Comparison of ENCODE assay signal across 8 mouse cellular contexts in the genomic region with DNA sequence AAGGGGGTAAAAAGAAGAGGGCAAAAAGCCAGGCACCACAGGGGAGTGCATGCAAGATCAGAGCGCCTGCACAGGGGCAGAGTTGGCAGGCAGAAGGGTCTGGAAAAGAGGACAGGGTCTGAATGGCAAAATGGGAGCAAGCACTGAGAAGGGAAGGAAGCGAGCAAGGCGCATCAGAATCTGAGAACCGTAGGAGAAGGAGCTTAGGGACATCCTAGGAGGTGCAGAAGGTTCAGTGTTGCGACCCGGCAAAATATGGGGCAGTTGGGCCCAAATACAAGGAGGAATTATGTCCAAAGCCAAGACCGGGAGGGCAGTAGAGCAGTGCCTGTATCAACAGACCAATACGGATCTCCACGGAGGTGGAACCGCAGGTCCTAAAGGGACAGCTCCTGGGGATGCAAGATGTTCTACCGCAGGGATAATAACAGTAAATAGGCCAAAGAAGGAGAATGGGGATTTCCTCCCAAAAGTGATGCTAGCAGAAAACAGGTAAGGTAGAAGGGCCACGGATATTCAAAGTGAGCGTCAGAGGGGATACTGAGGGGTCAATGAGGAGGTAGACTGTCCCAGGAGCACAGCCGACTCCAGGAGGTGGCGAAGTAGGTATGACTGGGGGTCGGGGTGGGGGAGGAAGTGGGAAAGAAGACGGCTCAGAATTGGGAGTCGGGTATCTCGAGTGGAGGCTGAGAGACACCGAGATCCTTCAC. TPM values are rescaled to one million over a fixed set of nuclear protein-coding genes. Genes with fewer than 3 reads are reported as not detected.
DNase-seq lines count a peak whose midpoint lies in the region; ATAC-seq and TF ChIP-seq lines count a peak whose summit lies in the region.

No protein-coding gene starts in this region.

- ATAC-seq in hindbrain, embryonic 12.5 days (ENCODE audit: low FRiP score), result no peak

- H3K9me3 ChIP-seq in MEL (replicated peaks; ENCODE audit: insufficient read depth, low read length), result no peaks in the 10 kb centered on the region
- H3K9me3 ChIP-seq in hindbrain, embryonic 12.5 days (replicated peaks), result no peaks in the 10 kb centered on the region

- no peak for TF ChIP-seq CTCF in layer of hippocampus, adult 2 months (conservative IDR thresholded peaks at IDR 0.05)
- TF ChIP-seq CTCF in MEL (IDR thresholded peaks at IDR 0.05 in 2 of 3, conservative IDR thresholded peaks at IDR 0.05 in 1 of 3; ENCODE audit: control insufficient read depth in 1 of 3, insufficient read depth in 1 of 3, low read depth in 2 of 3, low read length in 3 of 3, poor library complexity in 1 of 3, severe bottlenecking in 1 of 3), result no peak

- peak overlapping the region; percentile 99 for H3K27ac ChIP-seq in layer of hippocampus, adult 2 months
- H3K27ac ChIP-seq in MEL (ENCODE audit: control insufficient read depth, low read depth, low read length), result no peak overlapping the region
- peak overlapping the region; percentile 100 for H3K27ac ChIP-seq in hindbrain, embryonic 12.5 days

- no peak for TF ChIP-seq RAD21 in MEL (IDR thresholded peaks at IDR 0.05; ENCODE audit: low read depth, low read length)

- no peaks in the 10 kb centered on the region for H3K27me3 ChIP-seq in MEL (ENCODE audit: control insufficient read depth in 1 of 2, insufficient read depth in 2 of 2, low read length in 2 of 2)
- 0 out of 2 replicates have a peak, but pooled peaks cover 3% of the 10 kb centered on the region for H3K27me3 ChIP-seq in hindbrain, embryonic 12.5 days

- H3K36me3 ChIP-seq in MEL (ENCODE audit: control insufficient read depth in 1 of 2, insufficient read depth in 2 of 2, low read length in 2 of 2), result peaks cover 0 to 17% of the 10 kb centered on the region in 2 experiments; a peak in 3 of 4 replicates
- H3K36me3 ChIP-seq in hindbrain, embryonic 12.5 days, result no peaks in the 10 kb centered on the region

- peaks cover 12 to 25% of the 10 kb centered on the region in 2 experiments for H3K4me1 ChIP-seq in MEL (ENCODE audit: control insufficient read depth in 1 of 2, insufficient read depth in 2 of 2, low read length in 2 of 2)
- H3K4me1 ChIP-seq in hindbrain, embryonic 12.5 days, result peaks cover 51% of the 10 kb centered on the region

- 3% methylated on average over 20 of the region's 20 CpGs for WGBS in hindbrain, embryonic 12.5 days

- DNase-seq in layer of hippocampus, adult 2 months (ENCODE audit: low spot score in 2 of 2), result no peak
- DNase-seq in layer of hippocampus, adult 9-10 months (ENCODE audit: low spot score), result no peak
- peak; percentile 43 for DNase-seq in MEL (ENCODE audit: low read depth, low spot score)
- DNase-seq in cerebellum, postnatal 25 days, result peak; percentile 45 to 58
- peak; percentile 11 for DNase-seq in lung, postnatal 10 days
- peak; percentile 21 for DNase-seq in testis, postnatal 14 days (ENCODE audit: low spot score)
- no peak for DNase-seq in urinary bladder, postnatal 25 days (ENCODE audit: low spot score)

- peak overlapping the region; percentile 96 for H3K4me2 ChIP-seq in hindbrain, embryonic 12.5 days (replicated peaks)

- H3K9ac ChIP-seq in MEL (ENCODE audit: control insufficient read depth, low read depth, low read length, poor library complexity, severe bottlenecking), result peak overlapping the region; percentile 90
- H3K9ac ChIP-seq in hindbrain, embryonic 12.5 days, result peak overlapping the region; percentile 98

- no peak for TF ChIP-seq POLR2A in MEL (IDR thresholded peaks at IDR 0.05; ENCODE audit: control insufficient read depth in 1 of 2, insufficient read depth in 1 of 2, low read depth in 1 of 2, low read length in 2 of 2, poor library complexity in 1 of 2)

- no peak for TF ChIP-seq EP300 in MEL (IDR thresholded peaks at IDR 0.05; ENCODE audit: low read depth in 1 of 2, low read length in 2 of 2)

- H3K4me3 ChIP-seq in layer of hippocampus, adult 2 months, result peak overlapping the region; percentile 95
- H3K4me3 ChIP-seq in MEL (ENCODE audit: control insufficient read depth in 1 of 2, insufficient read depth in 1 of 2, low read depth in 2 of 2, low read length in 2 of 2), result peak overlapping the region; percentile 57 to 89
- H3K4me3 ChIP-seq in hindbrain, embryonic 12.5 days, result peak overlapping the region; percentile 91

- H3K79me2 ChIP-seq in MEL (ENCODE audit: control insufficient read depth, insufficient read depth, low read length, poor library complexity), result peaks cover 24% of the 10 kb centered on the region

TF ChIP-seq in MEL, 35 proteins besides CTCF, POLR2A, EP300 and RAD21:
- TF ChIP-seq ELF1 (IDR thresholded peaks at IDR 0.05; ENCODE audit: low read depth, low read length) (no peak), ZMIZ1 (IDR thresholded peaks at IDR 0.05; ENCODE audit: low read depth, low read length) (no peak), E2F4 (IDR thresholded peaks at IDR 0.05; ENCODE audit: borderline replicate concordance, low read depth, low read length) (no peak), GABPA (IDR thresholded peaks at IDR 0.05; ENCODE audit: low read depth, low read length) (no peak), TCF12 (IDR thresholded peaks at IDR 0.05; ENCODE audit: low read depth, low read length) (no peak), MAZ (IDR thresholded peaks at IDR 0.05; ENCODE audit: low read depth, low read length) (no peak), TAL1 (IDR thresholded peaks at IDR 0.05; ENCODE audit: low read length) (no peak), BHLHE40 (IDR thresholded peaks at IDR 0.05; ENCODE audit: borderline replicate concordance, low read depth, low read length) (no peak), NELFE (IDR thresholded peaks at IDR 0.05; ENCODE audit: low read depth, low read length) (no peak), TBP (IDR thresholded peaks at IDR 0.05; ENCODE audit: low read depth, low read length) (no peak), ETS1 (IDR thresholded peaks at IDR 0.05; ENCODE audit: low read depth, low read length) (no peak), MYB (IDR thresholded peaks at IDR 0.05; ENCODE audit: low read depth, low read length) (no peak), HCFC1 (IDR thresholded peaks at IDR 0.05; ENCODE audit: low read depth, low read length) (no peak), ZNF384 (IDR thresholded peaks at IDR 0.05; ENCODE audit: low read depth, low read length) (no peak), CHD1 (IDR thresholded peaks at IDR 0.05; ENCODE audit: low read depth, low read length) (no peak)
TF ChIP-seq in MEL: peak in this region for 0.

RNA-seq across cellular contexts. Expression of a gene that starts 1.2 kb away (rescaled TPM):
- 100 to 1,000 TPM; 124 to 128 TPM for total RNA-seq in layer of hippocampus, adult 2 months (2021)
- total RNA-seq in MEL (2012; rRNA removed), result 6.7 and 7.4 TPM in 2 replicates
- polyA plus RNA-seq in MEL (2012; ENCODE audit: insufficient read depth in 1 of 2, insufficient read length in 2 of 2, low read depth in 1 of 2, low replicate concordance in 2 of 2, missing spikeins in 1 of 2), result 10 to 100 TPM in 1 of 2 experiments, not detected in 1; 13.4 TPM
- polyA plus RNA-seq in hindbrain, embryonic 12.5 days (2016; fragmentation: Nextera tagmentation; extraction: Ambion mirVana), result 40.0 and 43.3 TPM in 2 replicates

Comparison
In these comparisons a context has a peak if more than half of its experiments do, and no peak if none do; other contexts are left out.
1. DNase-seq: peak in MEL (single experiment), cerebellum, postnatal 25 days (2 of 2), lung, postnatal 10 days (single experiment) and testis, postnatal 14 days (single experiment); none in layer of hippocampus, adult 2 months (0 of 2), layer of hippocampus, adult 9-10 months (single experiment) and urinary bladder, postnatal 25 days (single experiment).
2. RNA of a gene that starts 1.2 kb away (total RNA-seq): 124 to 128 TPM in layer of hippocampus, adult 2 months; 6.7 to 7.4 TPM in MEL; every median in the first group is over 10 times any median in the second.
3. Peak in every context shown above with its lines, with median percentiles within 50 percentile points of each other: H3K4me3 ChIP-seq.